Mouse (Mus musculus) layer of hippocampus, postnatal 36 days (tissue): ENCODE measurements around the gene Pde3a. TPM values are rescaled to one million over a fixed set of nuclear protein-coding genes. Genes with fewer than 3 reads are reported as not detected.

ENCODE experiments used
- DNase-seq, 2 experiments: peaks; one replicate each; pipeline ENCODE4 v3.0.0; 2022
- total RNA-seq, 2 experiments: library from RNA; stranded (reverse); gene quantifications; 2 replicates each; pipeline ENCODE4 v1.2.3; 2021

The Pde3a gene
- total RNA-seq, 2 experiments from 2014 or later, result 2.4 to 2.9 TPM

- no peak for DNase-seq
These were observed 156.4 kb downstream of the Pde3a start for GRCm38 (mm10) chr6:141405496-141405895.

GRCm38 (mm10) chr6:141408758-141409157 is 159.7 kb downstream of the Pde3a start:
- no peak for DNase-seq

GRCm38 (mm10) chr6:141410836-141411235 is 161.8 kb downstream of the Pde3a start:
- DNase-seq, result no peak

GRCm38 (mm10) chr6:141425114-141425513 is 176.0 kb downstream of the Pde3a start:
- DNase-seq, result no peak

GRCm38 (mm10) chr6:141428587-141428986 is 179.5 kb downstream of the Pde3a start:
- no peak for DNase-seq

GRCm38 (mm10) chr6:141430134-141430533 is 181.1 kb downstream of the Pde3a start:
- no peak for DNase-seq

GRCm38 (mm10) chr6:141432271-141432974 is 183.4 kb downstream of the Pde3a start:
- DNase-seq, result no peak

GRCm38 (mm10) chr6:141433917-141434756 is 185.1 kb downstream of the Pde3a start:
- peak; percentile 62 to 65 for DNase-seq

- no peak for DNase-seq
These were observed 186.1 kb downstream of the Pde3a start for GRCm38 (mm10) chr6:141435160-141435559.

GRCm38 (mm10) chr6:141439965-141440364 is 190.9 kb downstream of the Pde3a start:
- no peak for DNase-seq

- DNase-seq, result peak; percentile 45
These were observed 198.5 kb downstream of the Pde3a start for GRCm38 (mm10) chr6:141447547-141447946.

GRCm38 (mm10) chr6:141448886-141449285 is 199.8 kb downstream of the Pde3a start:
- no peak for DNase-seq

- DNase-seq, result no peak
These were observed 206.3 kb downstream of the Pde3a start for GRCm38 (mm10) chr6:141455335-141455734.

GRCm38 (mm10) chr6:141456591-141456990 is 207.5 kb downstream of the Pde3a start:
- no peak for DNase-seq

- DNase-seq, result no peak
These were observed 221.2 kb downstream of the Pde3a start for GRCm38 (mm10) chr6:141470251-141470650.

GRCm38 (mm10) chr6:141474223-141474622 is 225.2 kb downstream of the Pde3a start:
- DNase-seq, result no peak

GRCm38 (mm10) chr6:141474696-141475095 is 225.6 kb downstream of the Pde3a start:
- DNase-seq, result no peak

- no peak for DNase-seq
These were observed 236.4 kb downstream of the Pde3a start for GRCm38 (mm10) chr6:141485302-141486021.

GRCm38 (mm10) chr6:141487266-141487665 is 238.2 kb downstream of the Pde3a start:
- DNase-seq, result no peak

- DNase-seq, result peak in 1 of 2 experiments; percentile 19
These were observed 239.6 kb downstream of the Pde3a start for GRCm38 (mm10) chr6:141488619-141489018.

- DNase-seq, result no peak
These were observed 245.8 kb downstream of the Pde3a start for GRCm38 (mm10) chr6:141494909-141495308.

GRCm38 (mm10) chr6:141495634-141496418 is 246.8 kb downstream of the Pde3a start:
- DNase-seq, result no peak
